Mouse (Mus musculus): ENCODE results near the gene Ranbp17.

DNA sequence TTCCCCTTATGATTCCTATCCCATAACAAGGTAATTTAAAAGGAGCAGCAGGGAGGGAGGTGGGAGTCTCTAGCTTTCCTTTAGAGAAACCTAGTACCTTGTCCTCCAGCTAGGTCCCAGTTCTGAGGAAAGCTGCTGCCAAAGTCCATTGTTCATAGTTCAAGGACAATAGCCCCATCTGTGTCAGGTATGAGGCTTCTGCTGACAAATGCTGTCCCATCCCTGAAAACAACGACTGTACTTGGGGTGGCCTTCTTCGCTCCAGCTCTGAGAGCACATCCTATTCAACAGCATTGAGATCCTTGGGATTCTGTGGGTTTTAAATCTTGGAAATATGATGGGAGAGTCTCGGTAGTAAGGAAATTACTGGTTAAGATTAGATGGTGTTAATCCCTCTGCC, 23.1 kb upstream of the Ranbp17 start:
- TF ChIP-seq CTCF (IDR thresholded peaks at IDR 0.05; ENCODE audit: low read depth, low read length) (no peak), POLR2A (IDR thresholded peaks at IDR 0.05; ENCODE audit: borderline replicate concordance, low read depth, low read length) (no peak)
